Mouse (Mus musculus) forebrain, embryonic 12.5 days (tissue): ENCODE data around the gene Vmn2r-ps130. TPM values are rescaled to one million over a fixed set of nuclear protein-coding genes. Genes with fewer than 3 reads are reported as not detected.
"Not testable (repeated sequence)": the region's sequence is repeated elsewhere in the genome, so short reads cannot be mapped to it uniquely, and the experiment has no call there.

ENCODE experiments used
- ATAC-seq: fragments of 200-750 bp; cut with Nextera tagmentation; 2 replicates; pipeline ENCODE4 v1.8.0; 2017; ENCODE audit warnings: moderate TSS enrichment; ENCODE audit not compliant: low FRiP score
- H3K27ac ChIP-seq: fragments of 300-500 bp; sonication (generic); 2 replicates; pipeline ENCODE4 v1.5.1; 2016; ENCODE audit warnings: mild to moderate bottlenecking
- H3K27me3 ChIP-seq: fragments of 300-500 bp; sonication (generic); 2 replicates; pipeline ENCODE4 v1.6.1; 2016; ENCODE audit warnings: mild to moderate bottlenecking
- H3K36me3 ChIP-seq: fragments of 300-500 bp; sonication (generic); replicated peaks from 2 replicates; pipeline ENCODE4 v1.6.1; 2016; ENCODE audit warnings: mild to moderate bottlenecking
- H3K4me1 ChIP-seq: fragments of 300-500 bp; sonication (generic); 2 replicates; pipeline ENCODE4 v1.6.1; 2016
- H3K4me2 ChIP-seq: fragments of 300-500 bp; sonication (generic); 2 replicates; pipeline ENCODE4 v1.6.1; 2016; ENCODE audit warnings: mild to moderate bottlenecking, moderate library complexity
- H3K4me3 ChIP-seq: fragments of 300-500 bp; sonication (generic); replicated peaks from 2 replicates; pipeline ENCODE4 v1.5.1; 2016; ENCODE audit warnings: mild to moderate bottlenecking
- H3K9ac ChIP-seq: fragments of 300-500 bp; sonication (generic); 2 replicates; pipeline ENCODE4 v1.6.1; 2016; ENCODE audit warnings: mild to moderate bottlenecking
- H3K9me3 ChIP-seq: fragments of 300-500 bp; sonication (generic); 2 replicates; pipeline ENCODE4 v1.6.1; 2016
- WGBS: fragments of 180-500 bp; shearing (Covaris S2); methylation state at CpG from one replicate; pipeline ENCODE4 v1.1.7; 2016; 5-methylcytosine and 5-hydroxymethylcytosine counted together
- polyA plus RNA-seq: library from polyadenylated mRNA; unstranded; fragments of >200 nt; fragmentation: Nextera tagmentation; extraction: Ambion mirVana; gene quantifications from 2 replicates; pipeline ENCODE4 v1.2.1, GENCODE M21; 2016

Vmn2r-ps130 gene
- polyA plus RNA-seq: not detected in 2 replicates

DNA sequence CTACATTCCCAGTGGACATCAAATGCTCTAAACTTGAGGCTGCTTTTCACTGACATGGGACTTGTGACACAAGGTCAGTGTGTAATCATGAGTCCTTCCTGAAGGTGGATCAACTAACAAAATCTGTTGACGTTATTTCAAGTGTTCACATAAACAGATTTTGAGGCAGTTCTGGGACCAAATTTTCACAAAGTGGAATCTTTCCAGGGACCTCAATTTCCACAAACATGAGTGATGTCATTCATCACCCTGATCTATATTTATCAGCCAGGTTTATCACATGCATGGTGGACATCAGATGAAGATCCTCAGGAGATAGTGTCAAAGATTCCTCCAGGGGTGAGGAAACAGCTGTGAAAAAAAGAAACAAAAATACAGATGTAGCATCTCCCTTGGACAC, at the start of gene Vmn2r-ps130:
Gene Vmn2r-ps130 (plus strand): TSS at position 301 of the 400 bp plus-strand sequence.
- WGBS: no CpG with 5 or more reads among the region's 1 CpGs
- H3K36me3 ChIP-seq, H3K4me2 ChIP-seq, H3K27me3 ChIP-seq, H3K9me3 ChIP-seq, H3K27ac ChIP-seq, ATAC-seq, H3K4me3 ChIP-seq, H3K9ac ChIP-seq, H3K4me1 ChIP-seq: not testable (repeated sequence)

Other genes starting within 250 kb of the Vmn2r-ps130 start
- gene Zfp945, start 194.0 kb upstream of the Vmn2r-ps130 start, polyA plus RNA-seq: 28.6 and 28.9 TPM in 2 replicates
- not detected in 2 replicates for gene Vmn2r113, start 118.2 kb upstream of the Vmn2r-ps130 start, polyA plus RNA-seq
- gene Zfp40, start 132.1 kb downstream of the Vmn2r-ps130 start, polyA plus RNA-seq: 22.4 and 25.6 TPM in 2 replicates